Mouse (Mus musculus) embryo, embryonic 9.5 days (tissue): Measurements from ENCODE around the gene Ddit4.
A peak's percentile ranks its signal among the peaks of the same experiment; 100 is the strongest.

Source experiments
- DNase-seq: peaks from one replicate; pipeline ENCODE4 v3.0.0-alpha.2; 2017; ENCODE audit errors: extremely low spot score

Ddit4 gene

GRCm38 (mm10) chr10:59948363-59949254, 3.0 kb downstream of the Ddit4 start:
- no peak for DNase-seq

- no peak for DNase-seq
Measured at GRCm38 (mm10) chr10:59947296-59948073, 4.1 kb downstream of the Ddit4 start.

- no peak for DNase-seq
Measured at GRCm38 (mm10) chr10:59946362-59946761, 5.3 kb downstream of the Ddit4 start.

- no peak for DNase-seq
Measured at GRCm38 (mm10) chr10:59945416-59945815, 6.2 kb downstream of the Ddit4 start.

- no peak for DNase-seq
Measured at GRCm38 (mm10) chr10:59943421-59943989, 8.1 kb downstream of the Ddit4 start.

- DNase-seq: peak; percentile 51
Measured at GRCm38 (mm10) chr10:59942847-59943420, 8.7 kb downstream of the Ddit4 start.

GRCm38 (mm10) chr10:59942281-59942846, 9.3 kb downstream of the Ddit4 start:
- no peak for DNase-seq

- DNase-seq: no peak
Measured at GRCm38 (mm10) chr10:59939081-59939480, 12.6 kb downstream of the Ddit4 start.

GRCm38 (mm10) chr10:59938662-59939061, 13.0 kb downstream of the Ddit4 start:
- no peak for DNase-seq

- DNase-seq: peak; percentile 55
Measured at GRCm38 (mm10) chr10:59936058-59936856, 15.4 kb downstream of the Ddit4 start.

GRCm38 (mm10) chr10:59934039-59934438, 17.6 kb downstream of the Ddit4 start:
- DNase-seq: no peak

GRCm38 (mm10) chr10:59932521-59932920, 19.1 kb downstream of the Ddit4 start:
- no peak for DNase-seq

GRCm38 (mm10) chr10:59930996-59931395, 20.6 kb downstream of the Ddit4 start:
- DNase-seq: no peak

GRCm38 (mm10) chr10:59929205-59929604, 22.4 kb downstream of the Ddit4 start:
- no peak for DNase-seq

- no peak for DNase-seq
Measured at GRCm38 (mm10) chr10:59924305-59924704, 27.3 kb downstream of the Ddit4 start.

GRCm38 (mm10) chr10:59923493-59923892, 28.1 kb downstream of the Ddit4 start:
- no peak for DNase-seq

GRCm38 (mm10) chr10:59920810-59921681, 30.6 kb downstream of the Ddit4 start:
- DNase-seq: peak; percentile 68

GRCm38 (mm10) chr10:59920485-59920809, 31.2 kb downstream of the Ddit4 start:
- no peak for DNase-seq

GRCm38 (mm10) chr10:59919494-59920181, 32.0 kb downstream of the Ddit4 start:
- no peak for DNase-seq
